Mouse (Mus musculus) intestine, embryonic 14.5 days (tissue): ENCODE data around the gene Mapk9. TPM values are rescaled to one million over a fixed set of nuclear protein-coding genes. Genes with fewer than 3 reads are reported as not detected.
A peak's percentile ranks its signal among the peaks of the same experiment; 100 is the strongest.

Experiments
- ATAC-seq: fragments of 200-750 bp; cut with Nextera tagmentation; replicated peaks from 2 replicates; pipeline ENCODE4 v1.8.0; 2017; ENCODE audit warnings: low read depth, moderate number of reproducible peaks, moderate TSS enrichment, moderate library complexity; ENCODE audit not compliant: low FRiP score, low TSS enrichment
- DNase-seq: peaks from one replicate; pipeline ENCODE4 v3.0.0-alpha.2; 2018; ENCODE audit warnings: low spot score
- H3K27ac ChIP-seq: fragments of 300-500 bp; sonication (generic); 2 replicates; pipeline ENCODE4 v1.5.1; 2014; ENCODE audit warnings: low read depth, mild to moderate bottlenecking, control low read depth
- H3K27me3 ChIP-seq: fragments of 300-500 bp; sonication (generic); replicated peaks from 2 replicates; pipeline ENCODE4 v1.6.1; 2014; ENCODE audit warnings: low read length, control low read depth; ENCODE audit not compliant: control insufficient read depth, insufficient read depth
- H3K36me3 ChIP-seq: fragments of 300-500 bp; sonication (generic); 2 replicates; pipeline ENCODE4 v1.6.1; 2014; ENCODE audit warnings: low read length, control low read depth; ENCODE audit not compliant: control insufficient read depth, insufficient read depth
- H3K4me1 ChIP-seq: fragments of 300-500 bp; sonication (generic); replicated peaks from 2 replicates; pipeline ENCODE4 v1.6.1; 2014; ENCODE audit warnings: low read length, control low read depth, mixed read lengths; ENCODE audit not compliant: control insufficient read depth, insufficient read depth
- H3K4me2 ChIP-seq: fragments of 300-500 bp; sonication (generic); 2 replicates; pipeline ENCODE4 v1.6.1; 2014; ENCODE audit warnings: low read length
- H3K4me3 ChIP-seq: fragments of 300-500 bp; sonication (generic); 2 replicates; pipeline ENCODE4 v1.5.1; 2014; ENCODE audit warnings: low read depth, low read length, control low read depth, mixed read lengths
- H3K9ac ChIP-seq: fragments of 300-500 bp; sonication (generic); 2 replicates; pipeline ENCODE4 v1.6.1; 2014; ENCODE audit warnings: mild to moderate bottlenecking, low read length
- H3K9me3 ChIP-seq: fragments of 300-500 bp; sonication (generic); 2 replicates; pipeline ENCODE4 v1.6.1; 2016; ENCODE audit warnings: low read length, control low read depth; ENCODE audit not compliant: control insufficient read depth
- WGBS: fragments of 180-500 bp; shearing (Covaris S2); extraction: QIAGEN DNeasy Blood & Tissue Kit; methylation state at CpG from one replicate; pipeline ENCODE4 v1.1.7; 2014; 5-methylcytosine and 5-hydroxymethylcytosine counted together
- polyA plus RNA-seq: library from polyadenylated mRNA; unstranded; fragments of >200 nt; fragmentation: Nextera tagmentation; extraction: Ambion mirVana; gene quantifications from 2 replicates; pipeline ENCODE4 v1.2.1, GENCODE M21; 2014

The Mapk9 gene
- polyA plus RNA-seq, 1 experiment from 2014 or later = 32.2 TPM

GRCm38 (mm10) chr11:49923539-49923938, 77.0 kb downstream of the Mapk9 start:
- DNase-seq = no peak

GRCm38 (mm10) chr11:49926183-49926582, 79.6 kb downstream of the Mapk9 start:
- Histone ChIP-seq H3K36me3 (no peaks in the 10 kb centered on the region), H3K4me1 (peaks cover 13% of the 10 kb centered on the region), H3K27ac (no peak overlapping the region), H3K9ac (no peak overlapping the region), H3K4me2 (no peak overlapping the region), H3K4me3 (no peak overlapping the region), H3K9me3 (no peaks in the 10 kb centered on the region), H3K27me3 (no peaks in the 10 kb centered on the region; the same call in 1 of the 2 replicates)
- ATAC-seq (no peak), DNase-seq (no peak)
- 69% methylated on average over 7 of the region's 7 CpGs for WGBS

More at GRCm38 (mm10) chr11:49923539-49923938, 77.0 kb downstream of the Mapk9 start:
- ATAC-seq = no peak
- Histone ChIP-seq H3K36me3 (no peaks in the 10 kb centered on the region), H3K27ac (no peak overlapping the region), H3K4me3 (no peak overlapping the region), H3K27me3 (no peaks in the 10 kb centered on the region; the same call in 1 of the 2 replicates), H3K4me2 (no peak overlapping the region), H3K9me3 (no peaks in the 10 kb centered on the region), H3K4me1 (peaks cover 12% of the 10 kb centered on the region; the same call in 1 of the 2 replicates), H3K9ac (no peak overlapping the region)
- 76% methylated on average over 9 of the region's 9 CpGs for WGBS

GRCm38 (mm10) chr11:49927169-49927568, 80.6 kb downstream of the Mapk9 start:
- Histone ChIP-seq H3K9ac (no peak overlapping the region), H3K4me1 (peaks cover 22% of the 10 kb centered on the region), H3K4me3 (no peak overlapping the region), H3K27ac (no peak overlapping the region), H3K4me2 (no peak overlapping the region), H3K27me3 (no peaks in the 10 kb centered on the region; the same call in 1 of the 2 replicates), H3K9me3 (no peaks in the 10 kb centered on the region), H3K36me3 (no peaks in the 10 kb centered on the region)
- no peak for ATAC-seq
- DNase-seq = no peak
- WGBS = 19% methylated on average over 4 of the region's 4 CpGs

GRCm38 (mm10) chr11:49927670-49928069, 81.1 kb downstream of the Mapk9 start:
- ATAC-seq (no peak), DNase-seq (no peak)
- H3K9ac ChIP-seq = no peak overlapping the region
- H3K27ac ChIP-seq = no peak overlapping the region
- no peaks in the 10 kb centered on the region; the same call in 1 of the 2 replicates for H3K27me3 ChIP-seq
- H3K36me3 ChIP-seq = no peaks in the 10 kb centered on the region
- no peaks in the 10 kb centered on the region for H3K9me3 ChIP-seq
- WGBS = 44% methylated on average over 6 of the region's 6 CpGs
- no peak overlapping the region for H3K4me2 ChIP-seq
- H3K4me3 ChIP-seq = no peak overlapping the region
- H3K4me1 ChIP-seq = peaks cover 22% of the 10 kb centered on the region

GRCm38 (mm10) chr11:49931037-49931625, 84.6 kb downstream of the Mapk9 start:
- whole genome bisulfite sequencing = 42% methylated on average over 5 of the region's 5 CpGs
- Histone ChIP-seq H3K27me3 (no peaks in the 10 kb centered on the region), H3K9me3 (no peaks in the 10 kb centered on the region), H3K4me1 (peaks cover 22% of the 10 kb centered on the region), H3K9ac (no peak overlapping the region), H3K36me3 (no peaks in the 10 kb centered on the region), H3K27ac (no peak overlapping the region), H3K4me3 (no peak overlapping the region), H3K4me2 (no peak overlapping the region)
- no peak for ATAC-seq
- DNase-seq = no peak

GRCm38 (mm10) chr11:49931853-49932252, 85.3 kb downstream of the Mapk9 start:
- Histone ChIP-seq H3K9me3 (no peaks in the 10 kb centered on the region), H3K27me3 (no peaks in the 10 kb centered on the region), H3K4me1 (peaks cover 15% of the 10 kb centered on the region; the same call in 1 of the 2 replicates), H3K4me2 (no peak overlapping the region), H3K27ac (no peak overlapping the region), H3K36me3 (no peaks in the 10 kb centered on the region), H3K9ac (no peak overlapping the region), H3K4me3 (no peak overlapping the region)
- peak; percentile 58 for DNase-seq
- WGBS = 16% methylated on average over 7 of the region's 7 CpGs
- ATAC-seq = peak; percentile 74

GRCm38 (mm10) chr11:49933811-49934210, 87.3 kb downstream of the Mapk9 start:
- WGBS = 81% methylated on average over 1 of the region's 1 CpGs
- H3K9me3 ChIP-seq = no peaks in the 10 kb centered on the region
- peaks cover 10% of the 10 kb centered on the region; the same call in 1 of the 2 replicates for H3K4me1 ChIP-seq
- no peak for ATAC-seq
- no peaks in the 10 kb centered on the region for H3K36me3 ChIP-seq
- H3K27me3 ChIP-seq = 0 out of 2 replicates have a peak, but pooled peaks cover 3% of the 10 kb centered on the region
- no peak for DNase-seq
- H3K4me2 ChIP-seq = no peak overlapping the region
- no peak overlapping the region for H3K4me3 ChIP-seq
- H3K9ac ChIP-seq = no peak overlapping the region
- no peak overlapping the region for H3K27ac ChIP-seq

- H3K36me3 ChIP-seq = no peaks in the 10 kb centered on the region
- DNase-seq (no peak), ATAC-seq (no peak)
- H3K9me3 ChIP-seq = no peaks in the 10 kb centered on the region
- WGBS = 66% methylated on average over 10 of the region's 10 CpGs
- H3K4me1 ChIP-seq = peaks cover 10% of the 10 kb centered on the region; the same call in 1 of the 2 replicates
- no peak overlapping the region for H3K27ac ChIP-seq
- no peak overlapping the region for H3K4me2 ChIP-seq
- H3K4me3 ChIP-seq = no peak overlapping the region
- H3K27me3 ChIP-seq = 0 out of 2 replicates have a peak, but pooled peaks cover 3% of the 10 kb centered on the region
- no peak overlapping the region for H3K9ac ChIP-seq
These were observed 87.8 kb downstream of the Mapk9 start for GRCm38 (mm10) chr11:49934322-49934721.
